Mouse (Mus musculus) neural tube, embryonic 13.5 days (tissue): Measurements from ENCODE around the gene Depdc1b. TPM values are rescaled to one million over a fixed set of nuclear protein-coding genes. Genes with fewer than 3 reads are reported as not detected.
A peak's percentile ranks its signal among the peaks of the same experiment; 100 is the strongest.

Source experiments
- ATAC-seq: fragments of 200-750 bp; cut with Nextera tagmentation; 2 replicates; pipeline ENCODE4 v1.8.0; 2017; ENCODE audit warnings: low read depth, mild to moderate bottlenecking, moderate TSS enrichment, moderate library complexity
- H3K27ac ChIP-seq: fragments of 300-500 bp; sonication (generic); replicated peaks from 2 replicates; pipeline ENCODE4 v1.5.1; 2015; ENCODE audit warnings: moderate library complexity, mild to moderate bottlenecking, inconsistent platforms
- H3K27me3 ChIP-seq: fragments of 300-500 bp; sonication (generic); 2 replicates; pipeline ENCODE4 v1.6.1; 2015; ENCODE audit warnings: mild to moderate bottlenecking, inconsistent platforms
- H3K36me3 ChIP-seq: fragments of 300-500 bp; sonication (generic); 2 replicates; pipeline ENCODE4 v1.6.1; 2015; ENCODE audit warnings: mild to moderate bottlenecking, inconsistent platforms
- H3K4me1 ChIP-seq: fragments of 300-500 bp; sonication (generic); replicated peaks from 2 replicates; pipeline ENCODE4 v1.6.1; 2015; ENCODE audit warnings: inconsistent platforms
- H3K4me2 ChIP-seq: fragments of 300-500 bp; sonication (generic); 2 replicates; pipeline ENCODE4 v1.6.1; 2015; ENCODE audit warnings: inconsistent platforms, mild to moderate bottlenecking, moderate library complexity
- H3K4me3 ChIP-seq: fragments of 300-500 bp; sonication (generic); 2 replicates; pipeline ENCODE4 v1.5.1; 2015; ENCODE audit warnings: mild to moderate bottlenecking, inconsistent platforms
- H3K9ac ChIP-seq: fragments of 300-500 bp; sonication (generic); 2 replicates; pipeline ENCODE4 v1.6.1; 2015; ENCODE audit warnings: moderate library complexity, mild to moderate bottlenecking, inconsistent platforms
- H3K9me3 ChIP-seq: fragments of 300-500 bp; sonication (generic); 2 replicates; pipeline ENCODE4 v1.6.1; 2016; ENCODE audit warnings: inconsistent platforms
- WGBS: fragments of 180-500 bp; shearing (Covaris S2); methylation state at CpG from one replicate; pipeline ENCODE4 v1.1.7; 2015; 5-methylcytosine and 5-hydroxymethylcytosine counted together
- polyA plus RNA-seq: library from polyadenylated mRNA; unstranded; fragments of >200 nt; fragmentation: Nextera tagmentation; extraction: Ambion mirVana; gene quantifications from 2 replicates; pipeline ENCODE4 v1.2.1, GENCODE M21; 2015

Gene Depdc1b
- 2.5 and 3.2 TPM in 2 replicates for polyA plus RNA-seq

- Histone ChIP-seq H3K4me2 (peak within 1 kb of the TSS; percentile 94), H3K27me3 (no peaks in the 10 kb centered on the region), H3K4me1 (peaks cover 16% of the 10 kb centered on the region), H3K9ac (peak within 1 kb of the TSS; percentile 80), H3K9me3 (no peaks in the 10 kb centered on the region), H3K27ac (peak within 1 kb of the TSS; percentile 54; the same call in 1 of the 2 replicates), H3K4me3 (peak within 1 kb of the TSS; percentile 67), H3K36me3 (no peaks in the 10 kb centered on the region)
- WGBS = 1% methylated on average over 48 of the region's 48 CpGs
- ATAC-seq = peak; percentile 97
Measured at GRCm38 (mm10) chr13:108315702-108316486, at the start of gene Depdc1b. TSS of gene Depdc1b (plus strand) at chr13:108316332.

DNA sequence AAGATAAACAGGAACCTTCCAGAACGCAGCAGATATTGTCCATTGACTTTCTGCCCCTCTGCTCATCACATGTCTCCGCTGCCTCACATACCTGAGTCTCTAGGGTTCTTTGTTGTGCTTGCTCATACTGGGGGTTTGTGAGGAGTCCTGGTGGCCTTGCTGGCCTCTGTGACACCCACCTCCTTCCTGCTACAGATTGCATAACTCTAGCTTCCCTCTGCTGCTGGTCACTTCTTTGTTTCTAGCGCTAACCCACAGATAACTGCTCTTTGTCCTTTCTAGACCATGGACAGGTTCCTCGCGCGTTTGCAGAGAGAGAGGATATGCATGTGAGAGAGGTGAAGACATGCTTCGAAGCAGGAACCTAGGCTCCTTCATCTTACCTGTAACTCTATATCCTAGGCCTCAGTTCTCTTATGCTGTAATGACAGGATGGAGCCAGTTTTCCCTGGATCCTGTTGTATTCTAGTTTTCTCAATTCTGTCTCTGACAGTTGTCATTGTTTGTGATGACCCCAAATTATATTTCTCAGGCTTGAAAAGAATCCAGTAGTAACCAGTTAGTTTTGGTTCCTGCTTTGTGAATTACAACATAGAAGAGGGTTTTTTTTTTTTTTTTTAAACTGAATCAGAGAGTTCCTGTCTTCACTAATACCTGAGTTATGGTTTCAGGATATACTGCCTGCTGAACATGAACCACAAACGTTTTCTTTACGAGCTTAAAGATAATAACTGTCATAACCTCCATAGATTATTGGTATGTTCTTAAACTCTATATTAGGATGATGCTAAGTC, 48.1 kb upstream of the Depdc1b start:
- Histone ChIP-seq H3K4me3 (no peak overlapping the region), H3K27me3 (no peaks in the 10 kb centered on the region), H3K4me2 (no peak overlapping the region), H3K9me3 (no peaks in the 10 kb centered on the region), H3K9ac (no peak overlapping the region), H3K36me3 (no peaks in the 10 kb centered on the region), H3K27ac (no peak overlapping the region), H3K4me1 (peaks cover 8% of the 10 kb centered on the region; the same call in 1 of the 2 replicates)
- ATAC-seq = no peak
- WGBS = 83% methylated on average over 9 of the region's 9 CpGs

GRCm38 (mm10) chr13:108271458-108272148, 44.5 kb upstream of the Depdc1b start:
- no peak for ATAC-seq
- Histone ChIP-seq H3K4me2 (no peak overlapping the region), H3K27me3 (no peaks in the 10 kb centered on the region), H3K36me3 (no peaks in the 10 kb centered on the region), H3K4me1 (peaks cover 13% of the 10 kb centered on the region), H3K9me3 (no peaks in the 10 kb centered on the region), H3K27ac (no peak overlapping the region), H3K4me3 (no peak overlapping the region), H3K9ac (no peak overlapping the region)
- WGBS = 39% methylated on average over 7 of the region's 7 CpGs

DNA sequence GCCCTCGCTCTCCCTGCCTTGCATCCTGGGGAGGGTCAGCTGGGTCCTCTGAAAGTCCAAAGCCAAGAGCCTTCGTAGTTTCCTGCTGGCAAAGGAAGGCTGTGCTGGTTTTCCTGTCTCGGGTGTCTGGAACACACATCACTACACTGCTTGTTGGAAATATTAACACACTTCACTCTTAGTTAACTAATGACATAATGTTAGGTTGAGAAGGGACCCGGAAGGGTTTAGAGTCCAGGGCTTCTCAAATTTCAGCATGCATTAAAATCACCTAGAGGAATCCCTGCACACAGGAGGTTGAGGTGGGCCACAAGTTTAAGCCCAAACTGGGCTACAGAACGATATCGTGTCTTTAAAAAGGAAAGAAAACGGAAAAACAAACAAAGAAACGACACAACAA, 43.8 kb upstream of the Depdc1b start:
- no peak for ATAC-seq

DNA sequence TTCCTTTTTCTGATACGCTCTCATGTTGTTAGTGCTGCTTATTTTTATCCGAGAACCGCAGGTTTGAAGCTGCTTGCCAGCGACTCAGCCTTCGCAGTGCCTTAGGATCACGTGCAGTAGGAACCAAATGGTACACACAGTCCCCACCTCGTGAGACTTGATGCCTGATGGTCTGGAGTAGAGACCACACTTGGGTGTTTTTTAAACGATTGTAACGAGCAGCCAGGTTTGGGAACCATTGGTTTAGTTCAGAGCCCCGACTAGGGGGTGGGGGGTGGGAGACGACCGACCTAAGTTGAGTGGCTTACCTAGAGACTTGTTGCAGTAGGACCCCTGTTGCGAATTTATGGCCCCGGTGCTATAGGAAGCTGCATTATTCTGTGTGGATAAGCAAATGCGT, 43.1 kb upstream of the Depdc1b start:
- peak overlapping the region; percentile 26 for H3K4me2 ChIP-seq
- peaks cover 13% of the 10 kb centered on the region for H3K4me1 ChIP-seq
- no peaks in the 10 kb centered on the region for H3K9me3 ChIP-seq
- H3K4me3 ChIP-seq = no peak overlapping the region
- H3K27me3 ChIP-seq = no peaks in the 10 kb centered on the region
- no peak for ATAC-seq
- H3K27ac ChIP-seq = no peak overlapping the region
- WGBS = 45% methylated on average over 15 of the region's 15 CpGs
- H3K9ac ChIP-seq = no peak overlapping the region
- no peaks in the 10 kb centered on the region for H3K36me3 ChIP-seq

More for the DNA sequence above, 43.8 kb upstream of the Depdc1b start:
- H3K9ac ChIP-seq = no peak overlapping the region
- 77% methylated on average over 8 of the region's 8 CpGs for WGBS
- no peaks in the 10 kb centered on the region for H3K9me3 ChIP-seq
- no peak overlapping the region for H3K4me2 ChIP-seq
- no peaks in the 10 kb centered on the region for H3K27me3 ChIP-seq
- peaks cover 13% of the 10 kb centered on the region for H3K4me1 ChIP-seq
- H3K27ac ChIP-seq = no peak overlapping the region
- H3K4me3 ChIP-seq = no peak overlapping the region
- H3K36me3 ChIP-seq = no peaks in the 10 kb centered on the region

DNA sequence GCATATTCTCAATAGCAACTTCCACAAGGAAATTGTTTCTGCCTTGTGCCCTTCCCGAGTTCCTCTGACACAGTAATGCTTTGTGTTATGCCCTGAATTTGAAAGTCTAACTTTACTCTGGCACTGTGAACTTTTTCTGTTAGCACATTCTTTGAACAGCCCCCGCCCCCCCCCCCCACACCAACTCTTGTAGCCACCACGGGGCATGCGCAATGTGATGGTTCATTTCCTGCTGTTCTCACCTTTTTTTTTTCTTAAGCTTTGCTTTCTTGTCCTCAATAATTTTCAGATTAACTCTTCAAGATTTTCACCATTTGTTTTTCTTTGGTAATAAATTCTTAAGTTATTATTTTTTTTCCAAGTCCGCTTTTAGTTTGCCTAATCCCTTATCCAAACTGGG, 42.7 kb upstream of the Depdc1b start:
- no peaks in the 10 kb centered on the region for H3K9me3 ChIP-seq
- peak overlapping the region; percentile 26 for H3K4me2 ChIP-seq
- peaks cover 13% of the 10 kb centered on the region for H3K4me1 ChIP-seq
- no peak overlapping the region for H3K27ac ChIP-seq
- ATAC-seq = no peak
- no peaks in the 10 kb centered on the region for H3K27me3 ChIP-seq
- no peak overlapping the region for H3K9ac ChIP-seq
- no peak overlapping the region for H3K4me3 ChIP-seq
- 29% methylated on average over 5 of the region's 5 CpGs for WGBS
- no peaks in the 10 kb centered on the region for H3K36me3 ChIP-seq

DNA sequence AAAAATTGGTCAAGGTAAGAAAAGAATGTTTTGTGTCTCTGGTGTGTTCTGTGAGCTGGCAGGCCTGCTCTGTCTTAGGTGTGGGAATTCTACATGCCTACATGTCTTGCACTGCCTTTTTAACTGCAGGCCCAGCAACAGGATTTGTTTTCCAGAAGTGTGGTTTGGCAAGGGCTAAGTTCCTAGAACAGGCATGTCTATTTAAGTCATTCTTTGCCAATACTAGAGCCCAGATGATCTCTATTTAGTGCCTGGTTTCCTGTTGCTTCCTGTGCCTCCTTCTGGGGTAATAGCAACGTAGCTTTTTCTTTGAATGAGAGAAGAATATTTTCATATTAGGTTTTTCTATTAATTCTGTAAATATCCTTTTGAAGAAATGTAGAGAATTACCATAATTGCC, 39.6 kb upstream of the Depdc1b start:
- no peak for ATAC-seq
- Histone ChIP-seq H3K27me3 (no peaks in the 10 kb centered on the region), H3K4me3 (no peak overlapping the region), H3K27ac (no peak overlapping the region), H3K4me2 (no peak overlapping the region), H3K9ac (no peak overlapping the region), H3K36me3 (no peaks in the 10 kb centered on the region), H3K4me1 (peaks cover 17% of the 10 kb centered on the region), H3K9me3 (no peaks in the 10 kb centered on the region)
- WGBS = 65% methylated on average over 1 of the region's 1 CpGs

DNA sequence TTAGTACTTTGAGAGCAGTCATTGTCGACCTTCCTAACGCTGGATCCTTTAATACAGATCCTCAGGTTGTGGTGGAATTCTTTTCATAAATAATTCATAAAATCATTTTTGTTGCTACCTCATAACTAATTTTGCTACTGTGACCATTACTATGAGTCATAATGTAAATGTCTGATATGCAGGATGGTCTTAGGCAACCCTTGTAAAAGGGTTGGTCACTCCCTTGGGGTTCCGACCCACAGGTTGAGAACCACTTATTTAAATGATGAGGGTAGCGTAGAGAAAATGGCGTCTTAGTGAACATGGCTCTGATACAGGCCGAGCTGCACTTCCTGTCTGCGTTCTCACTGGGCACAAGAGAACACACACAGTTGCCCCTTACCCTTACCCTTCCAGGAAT, 38.8 kb upstream of the Depdc1b start:
- no peak overlapping the region for H3K4me3 ChIP-seq
- 80% methylated on average over 7 of the region's 7 CpGs for WGBS

GRCm38 (mm10) chr13:108278592-108278991, 37.5 kb upstream of the Depdc1b start:
- Histone ChIP-seq H3K9ac (no peak overlapping the region), H3K36me3 (no peaks in the 10 kb centered on the region), H3K27ac (no peak overlapping the region), H3K4me1 (peaks cover 4% of the 10 kb centered on the region; the same call in 1 of the 2 replicates), H3K27me3 (no peaks in the 10 kb centered on the region), H3K4me2 (no peak overlapping the region), H3K4me3 (no peak overlapping the region), H3K9me3 (no peaks in the 10 kb centered on the region)
- 68% methylated on average over 6 of the region's 6 CpGs for WGBS
- ATAC-seq = no peak

More for the DNA sequence above, 38.8 kb upstream of the Depdc1b start:
- Histone ChIP-seq H3K36me3 (no peaks in the 10 kb centered on the region), H3K4me1 (peaks cover 12% of the 10 kb centered on the region), H3K27ac (no peak overlapping the region), H3K9me3 (no peaks in the 10 kb centered on the region), H3K9ac (no peak overlapping the region), H3K4me2 (no peak overlapping the region), H3K27me3 (no peaks in the 10 kb centered on the region)
- no peak for ATAC-seq

- Histone ChIP-seq H3K4me1 (no peaks in the 10 kb centered on the region), H3K4me2 (no peak overlapping the region), H3K27me3 (no peaks in the 10 kb centered on the region), H3K9ac (no peak overlapping the region), H3K4me3 (no peak overlapping the region), H3K36me3 (no peaks in the 10 kb centered on the region), H3K9me3 (no peaks in the 10 kb centered on the region), H3K27ac (no peak overlapping the region)
- 89% methylated on average over 2 of the region's 2 CpGs for WGBS
- no peak for ATAC-seq
Measured at GRCm38 (mm10) chr13:108284312-108284711, 31.8 kb upstream of the Depdc1b start.

DNA sequence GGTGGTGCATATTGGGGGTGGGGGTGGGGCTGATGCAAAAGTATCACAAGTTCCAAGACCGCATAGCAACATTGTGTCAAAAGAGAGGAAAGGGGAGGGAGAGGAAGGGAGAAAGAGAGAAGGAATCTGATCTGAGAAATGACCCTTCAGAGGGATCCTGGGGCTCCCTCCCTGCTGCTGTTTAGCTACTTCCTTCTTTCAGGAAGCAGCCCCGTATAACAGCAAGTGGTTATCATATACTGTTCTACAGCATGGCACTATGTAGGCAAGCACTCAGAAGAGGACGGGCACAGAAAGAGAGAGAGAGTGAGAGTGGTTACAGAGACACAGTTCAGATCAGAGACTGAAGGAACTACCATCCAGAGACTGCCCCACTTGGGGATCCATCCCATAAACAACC, 28.2 kb upstream of the Depdc1b start:
- Histone ChIP-seq H3K27me3 (no peaks in the 10 kb centered on the region), H3K4me2 (no peak overlapping the region), H3K4me1 (no peaks in the 10 kb centered on the region), H3K36me3 (no peaks in the 10 kb centered on the region), H3K9me3 (no peaks in the 10 kb centered on the region), H3K4me3 (no peak overlapping the region), H3K9ac (no peak overlapping the region), H3K27ac (no peak overlapping the region)
- 56% methylated on average over 3 of the region's 3 CpGs for WGBS
- ATAC-seq = no peak

GRCm38 (mm10) chr13:108289436-108289835, 26.7 kb upstream of the Depdc1b start:
- no peak for ATAC-seq
- H3K27me3 ChIP-seq = no peaks in the 10 kb centered on the region
- H3K27ac ChIP-seq = no peak overlapping the region
- H3K9me3 ChIP-seq = no peaks in the 10 kb centered on the region
- H3K36me3 ChIP-seq = no peaks in the 10 kb centered on the region
- 76% methylated on average over 3 of the region's 3 CpGs for WGBS
- H3K4me1 ChIP-seq = no peaks in the 10 kb centered on the region
- H3K4me3 ChIP-seq = no peak overlapping the region
- H3K4me2 ChIP-seq = no peak overlapping the region
- no peak overlapping the region for H3K9ac ChIP-seq
